Mouse (Mus musculus) frontal cortex, adult (tissue): Measurements from ENCODE around the gene Krt23.

Source experiments
- ATAC-seq: cut with Nextera tagmentation; 2 replicates; pipeline ENCODE4 v1.9.2; 2017; ENCODE audit warnings: mild to moderate bottlenecking, moderate library complexity, mixed read lengths; ENCODE audit not compliant: low TSS enrichment

Krt23 gene

DNA sequence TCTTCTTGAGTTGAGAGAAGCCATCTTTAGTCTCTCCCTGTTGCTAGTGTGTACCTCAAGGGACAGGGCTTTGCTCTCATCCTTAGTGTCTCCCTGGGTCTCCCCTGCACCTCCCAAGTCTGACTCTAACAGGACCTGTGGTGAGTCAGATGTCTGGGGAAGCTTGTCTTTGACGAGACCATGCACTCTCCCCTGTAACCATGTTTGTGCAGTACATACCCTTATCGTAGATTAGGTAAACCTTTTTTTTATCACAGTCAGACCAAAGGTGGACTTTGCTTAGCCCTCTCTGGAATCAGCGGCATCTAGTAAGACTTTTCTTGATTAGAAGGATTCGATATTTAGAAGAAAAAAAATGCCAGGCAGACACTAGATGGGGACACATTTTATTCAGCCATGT lies 38.9 kb downstream of the Krt23 start:
- no peak for ATAC-seq

DNA sequence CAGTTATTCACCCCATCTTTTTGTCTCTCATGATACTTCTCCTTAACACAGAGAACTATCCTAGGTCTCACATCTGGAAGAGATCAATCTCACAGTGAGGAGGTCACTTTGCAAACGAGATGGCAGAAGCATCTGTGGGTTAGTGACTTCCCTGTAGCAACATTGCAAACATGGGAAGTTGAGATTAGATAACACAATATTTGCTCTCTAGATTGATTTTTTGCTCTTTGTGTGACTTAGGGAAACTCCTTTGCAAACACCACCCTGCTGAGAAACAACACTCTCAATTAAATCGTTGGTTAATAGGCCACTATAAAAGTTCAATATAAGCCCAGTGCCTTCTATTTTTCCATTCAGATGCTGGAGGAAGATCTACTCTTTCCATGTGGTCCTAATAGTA lies 44.2 kb downstream of the Krt23 start:
- no peak for ATAC-seq

DNA sequence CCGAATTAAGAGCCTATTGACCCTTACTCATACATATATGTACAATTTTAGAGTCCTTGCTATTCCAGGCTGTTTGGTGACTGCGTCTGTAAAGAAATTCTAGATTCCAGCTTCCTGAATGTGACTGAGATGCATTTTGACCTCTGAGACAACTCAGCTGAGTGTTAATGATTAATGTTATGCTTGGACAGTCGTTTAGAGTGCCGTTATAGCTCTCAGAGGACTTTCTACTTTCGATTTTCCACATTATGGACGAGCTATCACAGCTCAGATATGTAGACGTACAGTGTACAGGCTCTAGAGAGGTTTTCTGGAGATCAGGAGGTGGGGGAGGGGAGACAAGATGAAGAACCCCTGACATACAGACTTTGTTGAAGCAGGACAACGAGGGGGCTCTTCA lies 51.7 kb downstream of the Krt23 start:
- ATAC-seq, result no peak

DNA sequence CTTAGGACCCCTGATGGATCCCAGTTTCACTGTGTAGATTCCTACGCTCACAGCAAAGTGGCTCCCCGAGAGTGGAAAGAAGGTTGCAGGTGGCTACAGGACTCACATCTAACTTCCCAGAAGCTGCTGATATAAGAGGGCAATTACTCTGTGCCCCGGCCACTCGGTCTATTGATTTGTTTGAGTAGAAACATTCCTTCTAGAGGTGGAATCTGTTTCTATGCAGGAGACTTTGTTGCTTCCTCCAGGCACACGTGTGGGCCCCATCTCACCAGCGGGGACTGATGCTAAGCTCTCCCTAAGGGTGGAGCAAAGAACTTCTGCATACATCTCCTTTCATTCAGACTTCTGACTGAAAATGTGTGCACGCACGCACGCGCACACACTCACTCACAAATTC lies 53.5 kb downstream of the Krt23 start:
- ATAC-seq, result no peak

DNA sequence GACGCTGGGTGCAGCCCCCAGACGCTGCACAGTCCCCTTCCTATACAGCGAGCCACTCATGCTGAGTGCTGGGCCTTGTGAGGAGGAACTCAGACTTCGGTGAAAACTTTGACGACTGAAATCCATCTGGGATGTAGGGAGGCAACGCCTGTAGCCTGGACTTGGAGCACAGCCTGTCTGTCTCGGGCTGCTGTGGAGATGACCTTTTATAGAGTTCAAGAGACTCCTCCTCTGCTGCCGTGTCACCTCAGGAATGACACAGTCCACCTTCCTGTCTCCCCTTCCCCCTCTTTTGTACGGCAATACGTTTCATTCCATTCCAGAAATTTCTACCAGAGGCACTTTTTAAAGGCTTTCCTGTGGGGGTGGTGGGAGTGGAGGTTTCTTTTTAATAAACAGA lies 55.0 kb downstream of the Krt23 start, which contains the start of gene Krt20:
Krt20 (minus strand) TSS at position 179 of the 400 bp plus-strand sequence.
- ATAC-seq, result no peak

DNA sequence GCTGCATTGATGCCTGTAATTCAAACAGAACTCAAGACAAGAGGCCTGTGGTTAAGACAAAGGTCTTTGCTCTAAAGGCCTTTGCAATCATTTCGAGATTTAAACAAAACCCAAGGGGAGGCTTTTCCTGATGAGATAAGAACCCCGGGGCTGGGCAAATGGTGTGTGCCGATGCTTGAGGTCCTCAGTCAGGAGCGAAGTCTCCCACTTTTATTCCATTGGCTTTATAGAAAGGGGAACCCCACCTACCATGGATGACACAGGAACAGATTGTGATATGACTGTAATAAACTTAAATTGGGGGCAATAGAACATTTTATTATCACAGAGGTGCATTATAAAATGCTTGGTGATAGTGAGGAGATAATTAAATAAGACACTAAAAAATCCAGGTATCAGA lies 56.3 kb downstream of the Krt23 start:
- ATAC-seq, result no peak

DNA sequence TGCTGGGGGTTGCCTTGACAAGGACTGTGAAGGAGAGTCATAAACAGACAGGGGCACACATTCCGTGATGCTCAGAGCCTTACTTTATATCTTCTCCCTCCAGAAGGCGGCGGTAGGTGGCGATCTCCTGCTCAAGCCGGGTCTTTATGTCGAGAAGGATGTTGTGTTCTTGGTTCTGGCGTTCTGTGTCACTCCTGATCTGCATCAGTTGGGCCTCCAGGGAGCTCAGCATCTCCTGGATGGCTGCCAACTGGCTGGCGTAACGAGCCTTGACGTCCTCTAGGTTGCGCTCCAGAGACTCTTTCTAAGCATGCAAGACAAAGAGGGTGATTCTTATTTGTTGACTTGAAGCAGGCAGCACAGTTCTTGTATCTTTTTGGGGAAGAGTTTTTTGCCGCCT lies 62.3 kb downstream of the Krt23 start:
- peak; percentile 41; the same call in 1 of the 2 replicates for ATAC-seq
